Mouse (Mus musculus): ENCODE measurements at regions not wholly inside any gene's neighbourhood (a gene's known extent, or its start where the extent isn't known, plus 50 kb on each side); places are given as distances from the start of the nearest gene placed in this dataset.

DNA sequence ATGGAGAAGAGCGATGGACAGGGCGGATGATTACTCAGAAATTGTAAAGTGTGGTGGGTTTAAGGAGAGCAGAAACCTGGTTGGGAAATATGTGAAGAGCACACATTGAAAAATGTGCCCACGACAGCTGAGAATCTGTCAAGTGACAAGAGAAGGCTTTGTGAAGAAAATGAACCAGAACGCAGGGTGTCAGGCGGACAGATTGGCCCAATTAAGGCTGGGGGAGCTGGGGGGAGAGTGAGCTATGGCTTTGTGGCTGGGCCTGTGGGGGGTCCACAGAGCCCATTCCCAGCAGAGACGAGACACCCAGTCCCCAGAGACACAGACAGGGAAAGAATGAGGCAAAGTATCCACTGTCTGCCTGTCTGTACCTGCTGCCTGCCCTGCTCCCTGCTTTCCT lies 153.3 kb downstream of the Shq1 start:
- no peak for DNase-seq (ENCODE audit: low spot score in 2 of 2)

DNA sequence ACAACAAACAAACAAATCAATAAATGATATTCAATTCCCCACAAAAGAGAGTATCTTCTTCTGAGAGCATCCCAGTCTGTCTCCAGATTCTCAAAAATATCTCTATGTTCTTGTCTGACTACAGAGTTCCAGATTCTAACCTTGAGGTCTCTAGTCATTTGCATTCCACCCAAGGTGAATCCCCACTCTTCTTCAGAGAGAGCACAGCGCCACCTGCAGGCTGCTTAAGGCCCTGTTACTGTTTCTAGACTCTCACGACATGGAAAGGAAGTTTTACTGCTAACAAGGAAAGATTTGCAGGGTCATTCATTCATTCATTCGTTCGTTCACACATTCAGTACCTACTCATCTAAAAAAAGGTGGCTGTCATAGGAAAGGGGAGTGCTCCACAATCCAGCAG lies 158.3 kb downstream of the Shq1 start:
- no peak for DNase-seq (ENCODE audit: low spot score in 2 of 2)

DNA sequence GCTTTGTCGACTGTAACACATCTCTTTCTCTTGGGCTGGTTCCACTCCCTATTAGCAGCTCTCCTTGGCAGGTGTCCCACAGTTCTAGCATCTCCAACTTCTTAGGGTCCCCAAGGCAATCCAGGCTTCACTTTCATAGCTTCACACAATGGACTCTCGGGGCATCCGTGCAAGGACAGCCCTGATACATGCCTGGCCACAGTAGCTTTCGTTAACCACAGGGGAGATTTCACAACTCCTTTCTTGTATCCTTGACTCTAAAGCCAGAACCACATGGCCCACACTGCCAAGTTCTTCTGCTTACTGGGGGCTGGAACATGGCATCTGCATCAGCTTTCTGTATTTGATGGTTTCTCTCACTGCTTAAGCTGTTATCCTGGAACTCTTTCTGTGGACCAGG lies 160.3 kb downstream of the Shq1 start:
- DNase-seq (ENCODE audit: low spot score in 2 of 2): no peak

DNA sequence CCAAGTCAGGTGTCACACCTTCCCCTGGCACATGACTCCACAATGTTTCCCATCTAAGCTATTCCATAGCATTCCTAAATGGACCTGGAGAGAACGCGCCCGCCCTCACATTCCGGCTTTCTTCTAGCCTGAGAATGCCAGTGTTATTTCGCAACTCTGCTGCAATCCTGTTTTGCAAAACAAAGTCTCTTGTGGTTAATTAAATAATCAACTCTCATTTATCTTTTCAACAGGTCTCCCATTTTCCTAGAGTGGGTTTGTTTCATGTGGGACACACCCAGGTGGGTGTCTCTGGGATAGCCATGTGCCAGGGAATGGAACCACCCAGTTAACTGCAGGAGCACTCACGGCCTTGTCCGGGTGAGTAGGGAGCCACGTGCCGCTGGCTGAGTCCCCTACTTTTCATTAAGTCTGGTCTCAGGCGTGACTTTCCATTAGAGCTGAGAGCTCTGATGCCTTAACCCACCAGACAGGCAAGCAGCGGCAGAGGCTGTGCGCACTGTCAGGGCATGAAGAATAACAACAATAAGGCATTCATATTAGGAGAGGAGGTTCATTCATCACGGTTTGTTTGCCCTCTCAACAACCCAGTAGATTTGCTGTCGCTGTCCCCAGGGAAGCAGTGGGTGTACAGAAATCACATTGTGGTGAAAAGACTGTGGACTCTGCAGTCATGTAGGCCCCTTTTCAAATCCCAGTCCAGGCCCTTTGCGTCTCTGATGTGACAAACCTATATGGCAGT lies 165.3 kb downstream of the Shq1 start:
- DNase-seq (ENCODE audit: low spot score in 2 of 2): no peak

DNA sequence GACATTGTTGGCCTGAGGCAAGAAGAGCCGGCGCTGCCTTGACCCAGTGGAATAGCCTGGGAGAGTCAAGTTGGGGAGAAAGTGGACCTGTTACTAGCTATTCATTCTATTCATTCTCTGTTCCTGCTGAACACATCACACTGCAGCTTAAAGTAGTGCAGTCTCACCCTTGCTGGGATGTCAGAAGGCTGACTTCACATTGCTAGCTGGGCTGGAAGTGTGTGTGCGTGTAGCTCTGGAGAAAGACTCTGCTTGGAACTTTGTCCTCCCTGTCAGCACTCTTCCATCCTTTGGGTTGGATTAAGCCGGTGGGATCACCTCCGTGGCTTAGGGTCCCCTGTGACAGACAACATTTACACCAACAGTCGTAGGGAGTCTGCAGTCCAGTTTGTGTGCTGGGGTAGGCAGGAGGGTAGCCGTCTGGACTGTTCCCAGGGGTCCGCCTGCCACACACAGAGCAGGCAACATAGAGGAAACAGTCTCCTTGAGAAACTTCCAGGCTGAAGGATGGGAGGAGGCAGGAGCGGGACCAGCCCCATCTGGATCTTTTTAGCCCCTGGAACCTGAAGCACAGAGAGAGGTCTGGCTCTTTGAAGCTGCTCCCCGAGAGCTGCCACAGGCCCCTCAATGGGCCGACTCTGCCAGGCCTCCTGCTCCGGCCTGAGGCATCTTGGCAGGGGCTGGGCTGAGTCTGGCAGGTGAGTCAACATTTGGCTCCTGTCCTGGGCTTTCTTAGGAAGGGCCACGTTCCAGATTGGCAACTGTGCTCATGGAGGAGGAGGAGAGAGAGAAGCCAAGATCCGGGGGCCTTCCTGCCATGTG lies 167.8 kb downstream of the Shq1 start:
- peak; percentile 28 to 73 for DNase-seq (ENCODE audit: low spot score in 2 of 2)

DNA sequence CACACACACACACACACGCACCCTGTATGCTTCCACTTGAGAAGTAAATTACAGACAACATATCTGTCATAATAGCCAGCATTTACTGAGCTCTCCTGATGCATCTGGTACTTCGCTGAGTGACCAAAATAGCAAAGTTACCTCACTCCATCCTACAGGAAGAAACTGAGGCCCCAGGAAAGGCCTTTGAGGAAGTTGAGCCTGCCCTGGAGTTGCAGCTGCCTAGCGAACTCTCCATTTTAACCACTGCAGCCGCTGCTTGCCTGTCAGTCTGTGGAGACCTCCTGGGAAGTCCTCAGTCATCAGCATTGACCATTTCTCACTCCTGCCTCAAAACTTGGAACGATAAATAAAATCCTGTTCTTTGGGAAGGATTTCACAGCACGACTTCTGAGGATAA lies 168.8 kb downstream of the Shq1 start:
- DNase-seq (ENCODE audit: low spot score in 2 of 2): no peak

DNA sequence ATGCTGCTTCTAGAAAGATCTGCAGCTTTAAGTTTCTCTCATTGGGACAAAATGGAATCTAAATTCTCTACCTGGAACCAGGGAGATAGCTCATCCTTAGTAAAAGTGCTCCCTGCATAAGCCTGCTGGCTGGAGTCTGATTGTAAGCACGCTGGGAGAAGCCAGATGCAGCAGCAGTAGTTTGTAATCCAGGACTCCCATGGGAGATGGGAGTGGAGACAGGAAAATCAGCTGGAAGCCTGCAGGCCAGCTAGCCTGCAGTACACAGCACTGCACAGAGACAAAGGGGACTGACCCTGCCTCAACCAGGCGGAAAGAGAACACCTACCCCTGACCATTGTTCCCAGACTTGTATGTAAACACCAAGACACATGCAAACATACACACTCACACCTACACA lies 170.2 kb downstream of the Shq1 start:
- DNase-seq (ENCODE audit: low spot score in 2 of 2): no peak

DNA sequence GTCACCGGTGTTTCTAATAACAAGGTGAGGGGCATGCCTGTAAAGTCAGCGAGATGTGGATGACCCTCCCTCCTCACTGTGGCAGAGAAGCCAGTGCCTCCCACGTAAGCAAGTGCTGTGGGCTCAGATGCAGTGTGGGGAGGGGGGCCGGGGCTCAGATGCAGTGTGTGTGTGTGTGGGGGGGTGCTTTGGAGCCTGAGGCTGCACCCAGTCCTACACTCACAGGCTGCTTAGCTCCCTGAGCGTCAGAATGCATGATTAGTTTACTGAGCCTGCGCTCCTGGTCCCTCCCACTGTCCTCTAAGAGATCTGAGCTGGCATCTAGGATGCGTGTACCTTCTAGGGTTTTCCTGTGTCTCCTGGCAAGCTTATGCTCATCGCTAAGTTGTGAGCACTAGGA lies 170.9 kb downstream of the Shq1 start:
- no peak for DNase-seq (ENCODE audit: low spot score in 2 of 2)

DNA sequence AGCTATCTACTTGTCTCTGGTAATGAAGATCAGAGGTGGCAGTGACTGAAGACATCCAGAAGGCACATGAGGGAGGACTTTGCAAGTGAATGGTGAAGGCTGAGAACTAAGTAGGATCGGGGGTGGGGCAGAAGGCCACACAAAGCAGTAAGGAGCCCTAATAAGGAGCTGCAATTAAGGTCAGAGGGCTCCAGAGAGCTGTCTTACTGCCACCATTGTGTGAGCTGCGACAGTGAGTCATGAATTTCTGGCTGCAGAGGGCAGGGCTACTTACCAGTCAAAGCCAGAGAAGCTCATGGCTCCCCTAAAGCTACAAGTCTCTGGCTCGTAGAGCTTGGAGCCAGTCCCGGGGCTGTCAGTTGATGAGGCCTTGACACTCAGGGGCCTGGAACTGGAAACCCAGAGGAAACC lies 172.1 kb downstream of the Shq1 start:
- no peak for DNase-seq (ENCODE audit: low spot score in 2 of 2)

DNA sequence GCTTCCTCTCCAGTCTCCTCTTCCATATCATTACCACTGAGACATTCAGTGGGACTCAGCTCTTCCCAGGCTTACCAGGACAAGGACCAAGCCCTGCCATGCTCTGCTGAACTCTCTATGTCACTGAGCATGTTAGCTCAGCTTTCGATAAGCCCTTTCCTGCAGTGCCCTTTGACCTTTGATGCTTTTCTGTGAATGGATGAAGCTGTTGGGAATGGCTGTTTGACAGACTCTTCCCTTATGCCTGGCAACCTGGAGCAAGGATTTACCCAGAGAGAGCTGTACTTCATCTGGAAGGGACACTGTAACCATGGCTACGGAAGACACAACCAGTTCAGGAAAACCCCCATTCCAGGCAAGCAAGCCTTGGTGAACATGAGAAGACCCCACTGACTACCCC lies 172.8 kb downstream of the Shq1 start:
- no peak for DNase-seq (ENCODE audit: low spot score in 2 of 2)

DNA sequence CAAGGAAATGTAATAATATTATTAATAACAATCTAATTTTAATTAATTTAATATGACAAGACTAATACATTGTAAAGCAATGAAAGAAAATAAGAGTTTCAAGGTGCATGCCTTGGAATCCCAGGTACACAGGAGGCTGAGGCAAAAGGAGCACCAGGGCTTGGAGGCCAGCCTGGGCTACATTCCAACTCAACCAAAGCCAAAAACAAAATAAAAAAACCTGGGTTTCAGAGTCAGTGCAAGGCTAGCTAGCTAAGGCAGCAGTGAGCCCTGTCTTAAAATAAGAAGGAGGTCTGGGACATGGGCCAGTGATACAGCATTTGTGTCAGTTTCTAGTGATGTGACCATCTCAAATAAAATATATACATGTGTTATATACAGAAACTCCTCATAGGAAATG lies 174.8 kb downstream of the Shq1 start:
- DNase-seq (ENCODE audit: low spot score in 2 of 2): no peak

DNA sequence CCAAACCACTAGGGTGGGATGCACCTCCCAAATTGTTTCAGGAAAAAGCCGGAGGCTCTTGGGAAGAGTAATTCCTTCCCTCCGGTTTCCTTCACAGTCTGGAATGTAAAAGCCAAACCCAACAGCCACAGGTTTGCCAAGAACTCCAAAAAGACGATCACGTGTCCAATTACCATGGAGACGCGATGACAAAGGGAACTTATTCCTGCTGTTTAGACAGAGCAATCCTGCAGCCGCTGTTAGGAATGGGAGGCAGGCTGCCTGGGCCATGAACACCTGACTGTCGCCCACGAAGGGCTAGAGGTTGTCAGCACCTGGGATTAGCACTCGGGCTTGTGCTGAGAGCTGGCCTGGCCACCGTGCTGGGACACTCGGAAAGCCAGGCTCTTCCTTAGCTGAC lies 175.8 kb downstream of the Shq1 start:
- DNase-seq (ENCODE audit: low spot score in 2 of 2): peak in 1 of 2 experiments; percentile 31

DNA sequence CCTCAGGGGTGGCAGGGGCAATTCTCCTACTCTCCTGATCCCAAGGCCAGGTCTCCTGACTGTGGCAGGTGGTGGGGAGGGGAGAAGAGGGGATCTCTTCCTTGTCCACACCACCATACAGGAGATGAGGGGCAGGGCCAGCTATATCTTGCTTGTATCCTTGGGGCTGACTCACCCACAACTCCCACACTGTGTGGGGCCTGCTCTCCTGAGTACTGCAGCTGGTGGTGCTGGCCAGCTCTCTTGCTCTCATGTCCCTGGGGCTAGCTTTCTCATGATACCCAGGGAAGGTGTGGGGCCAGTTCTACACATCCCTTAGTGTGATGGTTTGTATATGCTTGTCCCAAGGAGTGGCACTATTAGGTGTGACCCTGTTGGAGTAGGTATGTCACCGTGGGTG lies 177.4 kb downstream of the Shq1 start:
- no peak for DNase-seq (ENCODE audit: low spot score in 2 of 2)

DNA sequence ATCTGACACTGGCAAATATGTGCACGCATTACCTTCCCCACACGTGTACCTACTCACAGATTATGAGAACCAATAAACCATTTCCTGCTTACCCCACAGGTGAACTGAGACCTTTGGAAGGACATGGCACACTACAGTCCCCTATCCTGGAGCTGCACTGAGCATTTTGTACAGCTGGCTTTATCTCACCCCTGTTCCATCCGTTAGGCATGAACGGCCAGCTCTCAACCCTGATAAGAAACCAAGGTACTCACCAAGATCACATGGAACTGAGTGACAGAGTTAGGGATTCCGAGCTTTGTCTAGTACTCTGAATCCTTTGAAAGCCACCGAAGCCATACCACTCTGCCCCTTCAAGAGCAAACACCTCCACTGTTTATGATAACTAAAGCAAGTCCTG lies 179.1 kb downstream of the Shq1 start:
- no peak for DNase-seq (ENCODE audit: low spot score in 2 of 2)

DNA sequence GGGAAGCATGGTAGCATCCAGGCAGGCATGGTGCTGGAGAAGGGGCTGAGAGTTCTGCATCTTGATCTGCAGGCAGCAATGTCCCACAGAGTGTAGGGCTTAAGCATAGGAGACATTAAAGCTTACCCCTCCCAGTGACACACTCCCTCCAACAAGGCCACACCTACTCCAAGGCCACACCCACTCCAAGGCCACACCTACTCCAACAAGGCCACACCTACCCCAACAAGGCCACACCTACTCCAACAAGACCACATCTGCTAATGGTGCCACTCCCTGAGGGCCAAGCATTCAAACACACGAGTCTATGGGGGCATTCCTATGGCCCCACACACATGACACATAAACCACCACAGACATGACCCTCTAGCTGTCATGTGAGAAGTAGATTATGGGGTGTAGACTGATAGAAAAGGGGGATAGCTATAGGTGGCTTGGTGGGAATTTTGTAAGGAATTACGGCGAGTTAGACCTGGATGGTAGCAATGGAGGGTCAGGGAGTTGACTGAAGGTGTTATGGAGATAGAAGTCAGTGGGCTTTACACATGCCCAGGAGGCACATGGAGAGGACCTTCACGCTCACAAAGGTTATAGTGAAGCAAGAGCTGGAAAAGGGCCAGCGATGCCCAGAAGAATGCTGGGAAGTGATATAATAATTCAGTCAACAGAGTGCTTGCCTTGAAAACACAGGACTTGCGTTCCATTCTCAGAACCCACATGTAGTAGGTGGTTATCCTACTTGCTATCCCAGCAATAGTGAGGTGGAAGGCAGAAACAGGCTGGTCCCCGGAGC lies 179.8 kb downstream of the Shq1 start:
- no peak for DNase-seq (ENCODE audit: low spot score in 2 of 2)

DNA sequence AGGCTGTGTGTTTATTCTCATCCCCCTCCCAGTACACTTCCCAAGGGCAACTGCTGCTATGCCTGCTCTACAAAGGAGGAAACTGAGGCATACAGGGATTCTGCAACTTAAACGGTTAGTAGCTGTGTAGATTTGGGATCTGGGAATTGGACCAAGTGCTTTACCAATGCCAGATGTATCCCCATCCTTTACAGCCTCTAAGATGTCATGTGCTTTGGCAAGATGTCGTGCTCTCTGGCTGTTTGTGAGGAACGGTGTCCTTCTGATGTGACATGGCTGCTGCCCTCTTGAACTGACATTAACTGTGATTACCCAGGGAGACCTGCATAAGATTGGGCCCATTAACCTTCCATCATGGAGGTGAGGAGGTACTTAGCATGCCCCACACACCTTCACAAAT lies 187.1 kb downstream of the Shq1 start:
- no peak for DNase-seq (ENCODE audit: low spot score in 2 of 2)

DNA sequence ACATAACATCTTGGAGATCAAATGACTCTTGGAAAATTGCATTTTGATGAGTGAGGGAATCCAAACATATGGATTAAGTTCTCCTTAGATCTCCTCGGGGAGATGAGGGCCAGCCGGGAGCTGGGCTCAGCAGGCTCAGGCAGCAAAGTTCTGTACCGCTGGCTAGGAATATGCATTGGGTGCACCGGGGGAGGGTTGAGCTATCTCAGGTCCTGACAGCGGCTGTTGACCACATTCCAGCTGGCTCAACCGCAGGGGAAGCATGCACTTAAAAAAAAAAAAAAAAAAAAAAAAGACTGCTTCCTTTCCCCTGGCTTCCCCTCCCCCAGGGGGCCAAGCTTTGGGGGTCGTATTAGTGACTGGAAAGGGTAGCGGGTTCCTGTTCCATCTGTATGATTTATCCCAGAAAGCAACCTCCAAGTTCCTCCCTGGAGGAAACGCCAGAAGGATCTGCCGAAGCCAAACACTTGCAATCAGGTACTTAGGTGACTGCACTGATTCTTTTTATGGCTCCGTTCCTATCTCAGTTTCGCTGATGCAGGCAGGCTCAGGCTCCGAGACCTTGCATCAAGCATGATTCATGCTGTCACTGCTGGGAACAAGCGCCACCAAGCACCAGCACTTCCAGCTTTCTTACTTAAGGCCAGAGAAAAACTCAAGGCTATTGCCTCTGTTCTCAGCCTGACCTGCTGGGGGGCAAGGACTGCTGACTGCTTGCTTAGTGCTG lies 187.7 kb downstream of the Shq1 start:
- peak in 1 of 2 experiments; percentile 26 for DNase-seq (ENCODE audit: low spot score in 2 of 2)

DNA sequence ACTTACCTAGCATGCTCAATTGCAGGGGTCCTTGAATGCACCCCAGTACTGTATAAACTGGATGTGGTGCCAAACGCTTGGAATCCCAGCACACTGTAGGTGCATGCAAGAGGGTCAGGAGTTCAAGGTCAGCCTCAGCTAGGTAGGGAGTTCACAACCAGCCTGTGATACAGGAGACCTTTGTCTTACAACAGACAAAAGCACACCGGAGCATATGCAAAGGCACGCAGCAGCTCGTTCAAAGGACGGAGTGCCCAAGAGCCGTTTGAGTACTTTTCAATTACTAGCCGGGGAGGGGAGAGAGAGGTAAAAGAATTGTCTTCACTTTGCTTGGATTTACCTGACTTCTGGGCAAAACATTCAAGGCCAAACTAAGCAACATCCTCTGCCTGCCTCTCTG lies 188.4 kb downstream of the Shq1 start:
- DNase-seq (ENCODE audit: low spot score in 2 of 2): no peak

DNA sequence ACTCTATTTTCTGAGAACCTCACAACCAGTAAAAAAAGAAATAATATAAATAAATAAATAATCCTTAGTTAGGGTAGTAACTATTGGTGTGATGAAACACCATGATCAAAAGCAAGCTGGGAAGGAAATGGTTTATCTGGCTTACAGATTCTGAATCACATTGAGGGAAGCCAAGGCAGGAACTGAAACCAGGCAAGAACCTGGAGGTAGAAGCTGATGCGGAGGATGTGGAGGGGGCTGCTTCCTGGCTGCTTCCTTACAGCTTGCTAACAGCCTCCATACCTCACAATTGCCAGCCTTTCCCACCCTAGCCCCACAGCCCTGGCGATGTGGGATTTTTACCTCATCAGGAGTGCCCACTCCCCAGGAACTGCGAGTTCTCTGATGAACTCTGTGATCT lies 190.4 kb downstream of the Shq1 start:
- no peak for DNase-seq (ENCODE audit: low spot score in 2 of 2)

DNA sequence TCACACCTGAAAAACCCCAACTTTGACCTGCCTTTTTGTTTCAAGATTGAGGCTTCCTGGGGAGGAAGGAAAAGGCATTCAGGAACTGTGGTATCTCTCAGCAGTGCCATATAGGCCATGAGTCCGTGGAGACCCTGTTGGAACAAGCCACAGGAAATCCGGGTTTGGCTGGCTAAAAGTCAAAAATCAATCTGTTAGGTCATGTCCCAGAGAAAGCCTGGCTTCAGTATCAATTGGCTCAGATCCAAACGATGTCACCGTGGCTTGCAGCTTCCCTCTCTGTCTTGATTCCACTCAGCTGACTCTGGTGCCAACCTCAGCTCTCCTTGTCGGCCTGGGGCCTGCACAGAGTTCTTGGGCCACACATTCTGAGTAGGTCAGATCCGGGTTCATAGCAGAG lies 191.1 kb downstream of the Shq1 start:
- no peak for DNase-seq (ENCODE audit: low spot score in 2 of 2)

DNA sequence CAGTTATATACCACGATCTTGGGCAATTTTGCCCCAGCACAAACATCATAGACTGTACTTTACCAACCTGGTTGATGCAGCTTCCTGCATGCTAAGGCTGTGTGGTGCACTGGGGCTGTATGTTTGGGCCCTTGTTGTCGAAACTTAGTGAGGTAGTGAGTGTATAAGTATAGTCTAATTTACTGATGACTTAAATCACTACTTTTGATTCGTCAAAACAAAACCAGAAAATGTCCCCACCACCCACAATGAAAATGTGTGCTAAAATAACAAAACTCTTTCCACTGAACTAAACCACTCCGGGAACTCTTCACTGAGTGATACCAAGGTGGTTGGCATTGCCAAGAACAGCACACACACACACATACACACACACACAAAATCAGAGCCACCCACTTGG lies 191.5 kb downstream of the Shq1 start:
- DNase-seq (ENCODE audit: low spot score in 2 of 2): no peak
